Comparison of ENCODE assay signal across 30 mouse cellular contexts in the genomic region with DNA sequence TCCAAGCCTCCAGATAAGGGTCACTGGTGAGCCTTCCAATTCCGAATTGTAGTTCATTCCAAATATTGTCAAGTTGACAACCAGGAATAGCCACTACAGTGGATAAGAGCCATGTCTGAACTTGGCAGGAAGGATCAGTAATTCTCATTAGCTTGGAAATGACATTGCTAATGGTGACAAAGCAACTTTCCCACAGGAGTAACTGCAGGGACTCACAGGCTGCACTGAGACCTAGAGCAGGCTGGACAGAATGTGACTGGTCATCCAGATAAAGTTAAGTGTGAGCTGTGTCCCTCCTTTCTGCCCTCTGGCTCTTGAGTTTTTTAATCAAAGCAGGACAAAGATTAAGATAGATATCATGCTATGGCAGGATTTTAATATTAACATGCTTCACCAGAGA. TPM values are rescaled to one million over a fixed set of nuclear protein-coding genes. Genes with fewer than 3 reads are reported as not detected.
"Had no signal": no experiment of that assay in that cellular context is flagged by ENCODE, and none has a peak within 500 bp of the region (broad histone marks: within the 10 kb centered on the region; RNA-seq: fewer than 3 reads in every experiment).

No protein-coding gene starts in this region.

RNA-seq across cellular contexts. Expression of gene Gm10639, which starts 0.7 kb away (rescaled TPM):
- polyA plus RNA-seq: limb, embryonic 10.5 days; limb, embryonic 11.5 days; limb, embryonic 12.5 days; limb, embryonic 13.5 days; limb, embryonic 14.5 days; liver, adult 2 months; liver, embryonic 11.5 days; liver, embryonic 12.5 days; liver, embryonic 13.5 days; liver, embryonic 14.5 days; liver, embryonic 15.5 days; liver, embryonic 16.5 days; liver, postnatal 0 days; lung, adult 2 months; lung, embryonic 14.5 days; lung, embryonic 15.5 days; lung, embryonic 16.5 days; macrophage; midbrain, embryonic 10.5 days; midbrain, embryonic 11.5 days; midbrain, embryonic 12.5 days; midbrain, embryonic 13.5 days; midbrain, embryonic 14.5 days; midbrain, embryonic 15.5 days; midbrain, embryonic 16.5 days; midbrain, postnatal 0 days; neural tube, embryonic 11.5 days had no signal

RNA-seq across cellular contexts. Expression of gene Omt2a, which starts 25.5 kb away (rescaled TPM):
- polyA plus RNA-seq: limb, embryonic 10.5 days; limb, embryonic 11.5 days; limb, embryonic 12.5 days; limb, embryonic 13.5 days; limb, embryonic 14.5 days; limb, embryonic 15.5 days; liver, adult 2 months; liver, embryonic 11.5 days; liver, embryonic 12.5 days; liver, embryonic 13.5 days; liver, embryonic 14.5 days; liver, embryonic 15.5 days; liver, embryonic 16.5 days; liver, postnatal 0 days; lung, adult 2 months; lung, embryonic 14.5 days; lung, embryonic 15.5 days; lung, embryonic 16.5 days; lung, postnatal 0 days; macrophage; midbrain, embryonic 10.5 days; midbrain, embryonic 11.5 days; midbrain, embryonic 12.5 days; midbrain, embryonic 13.5 days; midbrain, embryonic 14.5 days; midbrain, embryonic 15.5 days; midbrain, embryonic 16.5 days; midbrain, postnatal 0 days; myocyte; neural tube, embryonic 11.5 days had no signal

RNA-seq across cellular contexts. Expression of gene Gm3776, which starts 32.1 kb away (rescaled TPM):
- polyA plus RNA-seq: limb, embryonic 10.5 days; limb, embryonic 11.5 days; limb, embryonic 12.5 days; limb, embryonic 13.5 days; liver, embryonic 11.5 days; liver, embryonic 12.5 days; liver, embryonic 13.5 days; liver, embryonic 14.5 days; lung, embryonic 14.5 days; lung, embryonic 15.5 days; lung, embryonic 16.5 days; macrophage; midbrain, embryonic 10.5 days; midbrain, embryonic 11.5 days; midbrain, embryonic 12.5 days; midbrain, embryonic 13.5 days; midbrain, embryonic 14.5 days; midbrain, embryonic 15.5 days; midbrain, embryonic 16.5 days; midbrain, postnatal 0 days; neural tube, embryonic 11.5 days had no signal

RNA-seq across cellular contexts. Expression of gene Omt2b, which starts 38.3 kb away (rescaled TPM):
- polyA plus RNA-seq: limb, embryonic 10.5 days; limb, embryonic 11.5 days; limb, embryonic 12.5 days; limb, embryonic 13.5 days; limb, embryonic 14.5 days; limb, embryonic 15.5 days; liver, adult 2 months; liver, embryonic 11.5 days; liver, embryonic 12.5 days; liver, embryonic 13.5 days; liver, embryonic 14.5 days; liver, embryonic 15.5 days; liver, embryonic 16.5 days; liver, postnatal 0 days; lung, adult 2 months; lung, embryonic 14.5 days; lung, embryonic 15.5 days; lung, embryonic 16.5 days; lung, postnatal 0 days; macrophage; midbrain, embryonic 10.5 days; midbrain, embryonic 11.5 days; midbrain, embryonic 12.5 days; midbrain, embryonic 13.5 days; midbrain, embryonic 14.5 days; midbrain, embryonic 15.5 days; midbrain, embryonic 16.5 days; midbrain, postnatal 0 days; myocyte; neural tube, embryonic 11.5 days had no signal

RNA-seq across cellular contexts. Expression of gene Gsta1, which starts 58.6 kb away (rescaled TPM):
- polyA plus RNA-seq: limb, embryonic 10.5 days; limb, embryonic 11.5 days; limb, embryonic 12.5 days; limb, embryonic 13.5 days; liver, embryonic 11.5 days; liver, embryonic 12.5 days; liver, embryonic 13.5 days; liver, embryonic 15.5 days; liver, postnatal 0 days; lung, embryonic 14.5 days; lung, embryonic 16.5 days; macrophage; midbrain, embryonic 10.5 days; midbrain, embryonic 11.5 days; midbrain, embryonic 12.5 days; midbrain, embryonic 13.5 days; midbrain, embryonic 14.5 days; midbrain, embryonic 15.5 days; midbrain, embryonic 16.5 days; midbrain, postnatal 0 days; neural tube, embryonic 11.5 days had no signal
